Mouse (Mus musculus) B cell, adult 67 days (primary cell): ENCODE data around the gene Gng3. TPM values are rescaled to one million over a fixed set of nuclear protein-coding genes. Genes with fewer than 3 reads are reported as not detected.

Experiments used
- total RNA-seq, 2 experiments: library from RNA; stranded (reverse); gene quantifications; 4 replicates each; pipeline ENCODE4 v1.2.4; 2023

Gene Gng3
- under 1 TPM in 1 of 2 experiments, not detected in 1; 0.32 TPM for total RNA-seq

GRCm38 (mm10) chr19:8839103-8839907 is at the start of gene Gng3:
TSS of gene Gng3 (minus strand) at chr19:8839194.

GRCm38 (mm10) chr19:8883616-8884015 is 44.6 kb upstream of the Gng3 start, which contains the start of the genes Lbhd1 and Gm49403:
TSS of gene Lbhd1 (plus strand) at chr19:8883732.
TSS of gene Gm49403 (plus strand) at chr19:8883930.

GRCm38 (mm10) chr19:8880311-8881033 is 41.5 kb upstream of the Gng3 start, which contains the start of gene Uqcc3:
TSS of gene Uqcc3 (minus strand) at chr19:8880923.

GRCm38 (mm10) chr19:8871267-8872186 is 32.5 kb upstream of the Gng3 start, which contains the start of gene Ubxn1:
TSS of gene Ubxn1 (plus strand) at chr19:8871496.

GRCm38 (mm10) chr19:8850402-8850901 is 11.5 kb upstream of the Gng3 start, which contains the start of gene Lrrn4cl:
TSS of gene Lrrn4cl (plus strand) at chr19:8850768.

GRCm38 (mm10) chr19:8837251-8837791 is 1.7 kb downstream of the Gng3 start, which contains the start of gene Bscl2:
TSS of gene Bscl2 (plus strand) at chr19:8837467.

GRCm38 (mm10) chr19:8829660-8830059 is 9.3 kb downstream of the Gng3 start, which contains the start of gene AC129217.1:
TSS of gene AC129217.1 (plus strand) at chr19:8829773.

GRCm38 (mm10) chr19:8819596-8820423 is 19.2 kb downstream of the Gng3 start, which contains the start of gene Hnrnpul2:
TSS of gene Hnrnpul2 (plus strand) at chr19:8820010.

GRCm38 (mm10) chr19:8818801-8819595 is 20.0 kb downstream of the Gng3 start, which contains the start of gene Ttc9c:
TSS of gene Ttc9c (minus strand) at chr19:8819333.

GRCm38 (mm10) chr19:8802130-8802821 is 36.7 kb downstream of the Gng3 start, which contains the start of gene Zbtb3:
TSS of gene Zbtb3 (plus strand) at chr19:8802555.

GRCm38 (mm10) chr19:8798264-8798946 is 40.6 kb downstream of the Gng3 start, which contains the start of gene Polr2g:
TSS of gene Polr2g (minus strand) at chr19:8798577.

Other genes starting within 250 kb of the Gng3 start
- not detected for gene Slc22a8, start 247.9 kb downstream of the Gng3 start, total RNA-seq
- gene Slc22a6, start 221.2 kb downstream of the Gng3 start, total RNA-seq: not detected
- not detected for gene Chrm1, start 175.4 kb downstream of the Gng3 start, total RNA-seq
- gene Slc3a2, start 115.8 kb downstream of the Gng3 start, total RNA-seq: 100 to 1,000 TPM; 180 to 183 TPM
- 10 to 100 TPM; 76.8 to 87.1 TPM for gene Wdr74, start 103.4 kb downstream of the Gng3 start, total RNA-seq
- 1 to 10 TPM; 2.0 to 8.3 TPM for gene 1700092M07Rik, start 98.5 kb downstream of the Gng3 start, total RNA-seq
- gene Stx5a, start 97.8 kb downstream of the Gng3 start, total RNA-seq: 100 to 1,000 TPM; 223 to 260 TPM
- gene Nxf1, start 82.1 kb downstream of the Gng3 start, total RNA-seq: 100 to 1,000 TPM; 409 to 456 TPM
- 10 to 100 TPM; 30.9 to 34.0 TPM for gene Tmem223, start 68.2 kb downstream of the Gng3 start, total RNA-seq
- 10 to 100 TPM; 79.4 to 81.3 TPM for gene Tmem179b, start 64.7 kb downstream of the Gng3 start, total RNA-seq
- 10 to 100 TPM; 24.0 to 26.3 TPM for gene Taf6l, start 52.8 kb downstream of the Gng3 start, total RNA-seq
- 10 to 100 TPM; 65.9 to 76.1 TPM for gene Polr2g, start 40.6 kb downstream of the Gng3 start, total RNA-seq
- 1 to 10 TPM; 2.3 to 4.3 TPM for gene Zbtb3, start 36.6 kb downstream of the Gng3 start, total RNA-seq
- 10 to 100 TPM; 33.8 to 36.0 TPM for gene Ttc9c, start 19.9 kb downstream of the Gng3 start, total RNA-seq
- gene Hnrnpul2, start 19.2 kb downstream of the Gng3 start, total RNA-seq: 100 to 1,000 TPM; 125 TPM
- gene AC129217.1, start 9.4 kb downstream of the Gng3 start, total RNA-seq: 10 to 100 TPM in 1 of 2 experiments, 1 to 10 TPM in 1; 8.7 to 10.4 TPM
- gene Bscl2, start 1.7 kb downstream of the Gng3 start, total RNA-seq: 10 to 100 TPM; 55.4 to 56.3 TPM
- gene Lrrn4cl, start 11.6 kb upstream of the Gng3 start, total RNA-seq: 1 to 10 TPM; 1.1 TPM
- 100 to 1,000 TPM; 134 to 139 TPM for gene Ubxn1, start 32.3 kb upstream of the Gng3 start, total RNA-seq
- gene Uqcc3, start 41.7 kb upstream of the Gng3 start, total RNA-seq: 10 to 100 TPM; 21.7 to 24.6 TPM
- gene Lbhd1, start 44.5 kb upstream of the Gng3 start, total RNA-seq: 10 to 100 TPM; 11.1 to 35.5 TPM
- gene Gm49403, start 44.7 kb upstream of the Gng3 start, total RNA-seq: not detected
- 10 to 100 TPM; 40.7 to 46.3 TPM for gene 1810009A15Rik, start 49.7 kb upstream of the Gng3 start, total RNA-seq
- gene Gm49416, start 49.7 kb upstream of the Gng3 start, total RNA-seq: 1 to 10 TPM; 1.1 to 5.3 TPM
- gene Ints5, start 53.8 kb upstream of the Gng3 start, total RNA-seq: 10 to 100 TPM; 24.6 to 25.0 TPM
- gene Ganab, start 58.9 kb upstream of the Gng3 start, total RNA-seq: 100 to 1,000 TPM; 172 to 180 TPM
- gene B3gat3, start 81.2 kb upstream of the Gng3 start, total RNA-seq: 10 to 100 TPM; 76.7 to 80.8 TPM
- gene Rom1, start 90.2 kb upstream of the Gng3 start, total RNA-seq: 1 to 10 TPM; 3.3 to 5.6 TPM
- gene Eml3, start 90.4 kb upstream of the Gng3 start, total RNA-seq: 100 to 1,000 TPM in 1 of 2 experiments, 10 to 100 TPM in 1; 97.3 to 108 TPM
- gene Mta2, start 102.7 kb upstream of the Gng3 start, total RNA-seq: 100 to 1,000 TPM; 217 to 227 TPM
- gene Tut1, start 114.7 kb upstream of the Gng3 start, total RNA-seq: 10 to 100 TPM; 41.2 to 44.8 TPM
- gene Eef1g, start 127.8 kb upstream of the Gng3 start, total RNA-seq: 100 to 1,000 TPM; 517 to 551 TPM
- gene Ahnak, start 150.1 kb upstream of the Gng3 start, total RNA-seq: 100 to 1,000 TPM in 1 of 2 experiments, 10 to 100 TPM in 1; 94.3 to 151 TPM
- gene Scgb1a1, start 248.8 kb upstream of the Gng3 start, total RNA-seq: not detected